Mouse (Mus musculus) midbrain, embryonic 11.5 days (tissue): ENCODE measurements around the gene Aknad1. TPM values are rescaled to one million over a fixed set of nuclear protein-coding genes. Genes with fewer than 3 reads are reported as not detected.

ENCODE experiments used
- ATAC-seq: fragments of 200-750 bp; cut with Nextera tagmentation; 2 replicates; pipeline ENCODE4 v1.8.0; 2017; ENCODE audit warnings: moderate TSS enrichment, moderate library complexity; ENCODE audit not compliant: low FRiP score
- DNase-seq: peaks from one replicate; pipeline ENCODE4 v3.0.0; 2015; ENCODE audit warnings: low spot score; ENCODE audit errors: missing footprints
- H3K27ac ChIP-seq: fragments of 300-500 bp; sonication (generic); 2 replicates; pipeline ENCODE4 v1.5.1; 2014; ENCODE audit warnings: low read depth, low read length
- H3K27me3 ChIP-seq: fragments of 300-500 bp; sonication (generic); 2 replicates; pipeline ENCODE4 v1.6.1; 2014; ENCODE audit warnings: mild to moderate bottlenecking, low read length, moderate library complexity, mixed read lengths; ENCODE audit not compliant: control insufficient read depth, insufficient read depth
- H3K36me3 ChIP-seq: fragments of 300-500 bp; sonication (generic); 2 replicates; pipeline ENCODE4 v1.6.1; 2014; ENCODE audit warnings: mild to moderate bottlenecking, low read length, moderate library complexity, mixed read lengths; ENCODE audit not compliant: control insufficient read depth, insufficient read depth
- H3K4me1 ChIP-seq: fragments of 300-500 bp; sonication (generic); 2 replicates; pipeline ENCODE4 v1.6.1; 2014; ENCODE audit warnings: low read length; ENCODE audit not compliant: control insufficient read depth, insufficient read depth
- H3K4me2 ChIP-seq: fragments of 300-500 bp; sonication (generic); 2 replicates; pipeline ENCODE4 v1.6.1; 2014; ENCODE audit warnings: mild to moderate bottlenecking, moderate library complexity
- H3K4me3 ChIP-seq: fragments of 300-500 bp; sonication (generic); 2 replicates; pipeline ENCODE4 v1.5.1; 2014; ENCODE audit warnings: low read depth, low read length
- H3K9ac ChIP-seq: fragments of 300-500 bp; sonication (generic); 2 replicates; pipeline ENCODE4 v1.6.1; 2014; ENCODE audit warnings: low read length
- H3K9me3 ChIP-seq: fragments of 300-500 bp; sonication (generic); 2 replicates; pipeline ENCODE4 v1.6.1; 2016; ENCODE audit warnings: low read length; ENCODE audit not compliant: control insufficient read depth
- WGBS: fragments of 180-500 bp; shearing (Covaris S2); extraction: QIAGEN DNeasy Blood & Tissue Kit; methylation state at CpG from one replicate; pipeline ENCODE4 v1.1.7; 2014; 5-methylcytosine and 5-hydroxymethylcytosine counted together
- polyA plus RNA-seq: library from polyadenylated mRNA; unstranded; fragments of >200 nt; fragmentation: Nextera tagmentation; extraction: Ambion mirVana; gene quantifications from 2 replicates; pipeline ENCODE4 v1.2.1, GENCODE M21; 2014

Gene Aknad1
- polyA plus RNA-seq, 1 experiment from 2014 or later: not detected

DNA sequence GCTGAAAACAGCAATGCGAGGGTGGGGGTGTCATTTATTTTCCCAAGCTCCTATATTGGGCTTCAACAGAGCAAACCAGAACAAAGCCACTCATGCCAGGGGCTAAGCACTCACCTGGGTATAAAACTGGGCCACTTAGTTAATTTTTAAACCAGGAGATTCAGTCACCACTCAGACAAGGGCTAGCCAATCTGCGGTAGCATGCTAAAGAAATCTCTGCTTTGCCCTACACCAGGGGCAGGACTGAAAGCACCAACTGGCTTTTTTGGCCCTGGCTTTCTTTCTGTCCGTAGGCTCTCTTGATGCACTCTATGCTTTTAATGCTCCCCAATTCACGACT is 49.0 kb downstream of the Aknad1 start:
- no peak overlapping the region for H3K27ac ChIP-seq
- no peaks in the 10 kb centered on the region; the same call in 1 of the 2 replicates for H3K9me3 ChIP-seq
- H3K36me3 ChIP-seq: no peaks in the 10 kb centered on the region
- no peak overlapping the region for H3K9ac ChIP-seq
- ATAC-seq (no peak), DNase-seq (no peak)
- no peak overlapping the region for H3K4me2 ChIP-seq
- H3K4me1 ChIP-seq: no peaks in the 10 kb centered on the region
- WGBS: 84% methylated on average over 4 of the region's 4 CpGs
- H3K4me3 ChIP-seq: no peak overlapping the region
- no peaks in the 10 kb centered on the region for H3K27me3 ChIP-seq

DNA sequence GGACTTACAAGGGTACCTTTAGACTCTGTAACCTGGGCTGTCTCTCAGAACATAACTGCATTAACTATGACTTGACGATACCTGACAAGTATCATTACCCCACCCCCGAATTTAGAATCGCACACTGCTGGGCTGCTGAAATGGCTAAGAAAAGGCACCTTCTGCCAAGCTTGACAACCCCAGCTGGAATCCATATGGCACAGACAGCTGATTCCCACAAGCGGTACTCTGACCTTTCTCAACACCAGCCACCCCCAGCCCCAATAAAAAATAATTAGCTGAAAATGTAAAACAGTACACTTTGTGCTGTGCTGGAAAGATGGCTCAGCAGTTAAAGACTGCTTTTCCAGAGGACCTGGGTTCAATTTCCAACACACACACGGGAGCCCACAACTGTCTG is 49.8 kb downstream of the Aknad1 start:
- H3K27ac ChIP-seq: no peak overlapping the region
- no peak for ATAC-seq
- H3K4me1 ChIP-seq: no peaks in the 10 kb centered on the region

DNA sequence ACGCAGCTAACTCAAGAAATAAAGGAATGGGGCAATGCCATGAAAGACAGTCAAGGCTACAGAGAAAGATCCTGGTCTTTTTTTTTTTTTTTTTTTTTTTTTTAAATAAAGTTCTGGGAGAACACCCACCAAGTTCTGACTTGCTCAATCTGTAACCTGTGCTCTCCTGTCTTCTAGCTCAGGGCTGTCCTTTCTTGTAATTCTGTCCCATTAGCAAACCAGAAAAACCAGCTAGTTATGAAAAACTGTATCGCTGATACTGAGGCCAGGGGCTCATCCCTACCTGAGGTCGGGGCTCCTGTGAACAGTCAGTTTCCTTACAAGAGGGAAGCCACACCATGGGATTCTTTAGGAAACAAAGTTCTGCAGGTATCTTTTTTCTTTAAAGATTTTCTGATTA is 51.0 kb downstream of the Aknad1 start:
- DNase-seq (no peak), ATAC-seq (no peak)
- 86% methylated on average over 3 of the region's 3 CpGs for WGBS
- no peak overlapping the region for H3K4me3 ChIP-seq
- no peak overlapping the region for H3K4me2 ChIP-seq
- no peaks in the 10 kb centered on the region for H3K9me3 ChIP-seq
- no peak overlapping the region for H3K9ac ChIP-seq
- no peaks in the 10 kb centered on the region for H3K4me1 ChIP-seq
- no peaks in the 10 kb centered on the region for H3K36me3 ChIP-seq
- no peak overlapping the region for H3K27ac ChIP-seq
- H3K27me3 ChIP-seq: no peaks in the 10 kb centered on the region

More for the DNA sequence above, 49.8 kb downstream of the Aknad1 start:
- no peaks in the 10 kb centered on the region; the same call in 1 of the 2 replicates for H3K9me3 ChIP-seq
- H3K4me2 ChIP-seq: no peak overlapping the region
- DNase-seq: no peak
- H3K36me3 ChIP-seq: no peaks in the 10 kb centered on the region
- no peak overlapping the region for H3K9ac ChIP-seq
- H3K4me3 ChIP-seq: no peak overlapping the region
- no peaks in the 10 kb centered on the region for H3K27me3 ChIP-seq
- WGBS: 81% methylated on average over 5 of the region's 5 CpGs

DNA sequence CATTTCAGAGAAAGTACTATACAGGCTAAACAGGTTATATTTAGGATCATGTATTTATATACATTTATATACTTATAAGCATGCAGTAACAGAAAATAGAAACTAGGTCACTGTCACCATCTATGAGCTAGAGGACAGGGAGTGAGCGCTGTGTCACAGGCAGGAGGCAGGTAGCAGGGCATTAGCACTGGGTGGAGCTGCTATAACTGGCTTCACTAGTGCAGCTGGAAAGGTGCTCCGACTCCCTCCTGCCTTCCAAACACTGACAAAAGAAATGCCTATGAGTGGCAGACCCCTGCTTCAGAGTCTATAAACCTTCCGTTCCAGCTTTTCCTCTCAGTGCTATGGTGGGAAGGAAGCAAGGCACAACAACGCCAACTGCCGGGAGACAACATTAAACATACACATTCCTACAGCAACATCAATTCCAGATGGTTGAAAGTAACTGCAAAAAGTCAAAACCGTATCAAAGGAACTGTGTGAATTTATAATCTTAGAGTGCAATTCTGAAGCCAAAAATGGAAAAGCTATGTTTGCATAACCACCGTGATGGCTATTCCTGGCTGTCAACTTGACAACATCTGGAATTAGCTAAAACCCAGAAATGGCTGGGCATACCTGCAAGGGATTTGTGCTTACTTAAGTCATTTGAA is 51.7 kb downstream of the Aknad1 start:
- no peak for ATAC-seq
- Histone ChIP-seq H3K36me3 (no peaks in the 10 kb centered on the region), H3K4me1 (no peaks in the 10 kb centered on the region), H3K27ac (no peak overlapping the region), H3K4me3 (no peak overlapping the region), H3K27me3 (no peaks in the 10 kb centered on the region), H3K9ac (no peak overlapping the region), H3K4me2 (no peak overlapping the region), H3K9me3 (no peaks in the 10 kb centered on the region)
- peak; percentile 79 for DNase-seq
- 85% methylated on average over 7 of the region's 7 CpGs for WGBS

DNA sequence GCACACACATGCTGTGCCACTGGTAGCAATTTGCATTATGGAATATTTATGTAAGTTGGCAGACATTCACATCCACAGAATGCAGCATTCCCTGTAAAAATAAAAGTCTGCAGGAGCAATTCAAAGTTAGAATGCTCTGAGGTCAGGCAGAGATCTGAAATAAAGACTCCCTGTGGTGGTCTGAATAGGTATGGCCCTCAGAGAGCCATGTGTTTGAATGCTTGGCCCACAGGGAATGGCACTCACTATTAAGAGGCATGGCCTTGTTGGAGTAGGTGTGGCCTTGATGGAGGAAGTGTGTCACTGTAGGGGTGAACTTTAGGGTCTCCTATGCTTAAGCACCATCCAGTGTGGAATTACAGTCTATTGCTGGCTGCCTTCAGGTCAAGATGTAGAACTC is 53.0 kb downstream of the Aknad1 start:
- Histone ChIP-seq H3K36me3 (no peaks in the 10 kb centered on the region), H3K4me2 (no peak overlapping the region)
- no peak for ATAC-seq

DNA sequence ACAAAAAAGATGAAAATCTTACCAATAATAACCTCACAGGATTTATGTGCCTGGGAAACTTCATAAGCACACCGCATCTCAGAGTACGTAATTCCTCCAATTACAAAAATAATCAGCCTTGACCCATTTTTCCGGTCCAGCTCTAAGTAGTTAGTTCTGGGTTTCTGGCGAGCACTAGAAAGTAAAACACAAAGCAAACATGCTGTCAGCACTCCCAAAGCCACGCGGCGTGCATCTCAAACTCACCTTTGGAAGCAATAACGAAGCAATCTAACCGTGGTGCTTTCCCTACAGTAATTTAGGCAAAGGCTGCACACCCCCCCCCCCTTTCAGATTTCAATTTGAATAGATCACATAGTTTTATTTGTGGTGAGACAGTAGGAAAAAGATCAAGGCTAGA is 55.3 kb downstream of the Aknad1 start:
- no peaks in the 10 kb centered on the region for H3K36me3 ChIP-seq
- H3K9ac ChIP-seq: no peak overlapping the region
- 92% methylated on average over 9 of the region's 9 CpGs for WGBS
- H3K27me3 ChIP-seq: no peaks in the 10 kb centered on the region
- no peaks in the 10 kb centered on the region for H3K9me3 ChIP-seq
- no peak overlapping the region for H3K4me2 ChIP-seq
- H3K27ac ChIP-seq: no peak overlapping the region
- no peak for ATAC-seq
- H3K4me1 ChIP-seq: no peaks in the 10 kb centered on the region
- DNase-seq: no peak
- no peak overlapping the region for H3K4me3 ChIP-seq

More for the DNA sequence above, 53.0 kb downstream of the Aknad1 start:
- H3K9ac ChIP-seq: no peak overlapping the region
- no peak overlapping the region for H3K27ac ChIP-seq
- no peak overlapping the region for H3K4me3 ChIP-seq
- no peaks in the 10 kb centered on the region for H3K4me1 ChIP-seq
- H3K27me3 ChIP-seq: no peaks in the 10 kb centered on the region
- H3K9me3 ChIP-seq: no peaks in the 10 kb centered on the region
- DNase-seq: no peak

DNA sequence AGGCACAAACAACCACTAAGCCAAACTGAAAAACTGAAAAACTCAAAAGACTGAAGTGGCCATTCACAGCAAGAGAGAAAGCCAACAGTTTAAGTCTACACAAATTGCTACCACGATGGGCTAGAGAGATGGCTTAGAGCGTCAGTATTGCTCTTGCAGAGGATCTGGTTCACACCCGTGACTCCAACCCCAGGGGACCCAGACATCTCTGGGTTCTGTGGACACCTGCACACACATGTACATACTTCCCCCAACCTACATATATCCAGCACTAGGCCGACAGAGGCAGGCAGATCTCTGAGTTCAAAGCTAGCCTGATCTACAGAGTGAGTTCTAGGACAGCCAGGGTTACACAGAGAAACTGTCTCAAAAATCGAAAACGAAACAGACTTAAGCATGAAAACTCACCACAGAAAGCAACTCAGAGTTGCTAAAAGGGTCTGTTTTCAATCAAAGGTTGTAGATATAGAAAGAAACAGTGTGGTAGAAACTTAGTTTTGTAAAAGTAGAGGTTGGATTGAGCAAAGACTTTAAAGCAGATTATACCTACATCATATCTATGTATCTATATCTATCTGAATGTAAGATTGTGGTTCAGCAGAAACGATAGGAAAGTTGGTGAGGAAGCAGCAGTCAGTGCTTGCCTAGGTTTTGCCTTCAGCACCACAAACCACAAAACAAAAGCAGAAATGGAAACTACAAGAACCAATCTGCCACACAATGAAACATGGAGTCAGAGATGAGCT is 56.3 kb downstream of the Aknad1 start:
- ATAC-seq (no peak), DNase-seq (no peak)
- H3K9me3 ChIP-seq: no peaks in the 10 kb centered on the region
- H3K36me3 ChIP-seq: no peaks in the 10 kb centered on the region
- H3K4me3 ChIP-seq: no peak overlapping the region
- H3K27ac ChIP-seq: no peak overlapping the region
- no peak overlapping the region for H3K4me2 ChIP-seq
- no peaks in the 10 kb centered on the region for H3K27me3 ChIP-seq
- no peak overlapping the region for H3K9ac ChIP-seq
- WGBS: 92% methylated on average over 7 of the region's 7 CpGs
- no peaks in the 10 kb centered on the region for H3K4me1 ChIP-seq

DNA sequence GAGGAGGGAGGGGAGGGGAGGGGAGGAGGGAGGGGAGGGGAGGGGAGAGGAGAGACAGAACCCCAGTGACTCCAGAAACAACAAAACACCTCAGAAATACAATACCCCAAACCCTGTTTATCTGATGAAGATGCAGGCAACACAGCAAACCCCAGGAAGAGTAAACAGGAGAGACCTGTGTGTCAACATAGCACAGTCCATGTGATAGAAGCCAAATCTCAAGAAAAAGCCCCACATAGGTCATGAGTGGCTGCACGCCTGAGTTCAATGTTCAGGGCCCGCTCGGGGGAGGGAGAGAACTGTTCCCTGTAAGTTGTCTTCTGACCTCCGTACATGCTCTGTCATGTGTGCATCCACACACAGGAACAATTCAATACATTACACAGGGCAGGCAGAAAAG is 56.9 kb downstream of the Aknad1 start:
- DNase-seq: no peak
- no peak overlapping the region for H3K27ac ChIP-seq
- no peaks in the 10 kb centered on the region for H3K36me3 ChIP-seq
- WGBS: 90% methylated on average over 4 of the region's 4 CpGs
- no peaks in the 10 kb centered on the region for H3K4me1 ChIP-seq
- no peaks in the 10 kb centered on the region for H3K27me3 ChIP-seq
- H3K9me3 ChIP-seq: no peaks in the 10 kb centered on the region
- no peak overlapping the region for H3K4me2 ChIP-seq
- no peak overlapping the region for H3K4me3 ChIP-seq
- ATAC-seq: no peak
- no peak overlapping the region for H3K9ac ChIP-seq

DNA sequence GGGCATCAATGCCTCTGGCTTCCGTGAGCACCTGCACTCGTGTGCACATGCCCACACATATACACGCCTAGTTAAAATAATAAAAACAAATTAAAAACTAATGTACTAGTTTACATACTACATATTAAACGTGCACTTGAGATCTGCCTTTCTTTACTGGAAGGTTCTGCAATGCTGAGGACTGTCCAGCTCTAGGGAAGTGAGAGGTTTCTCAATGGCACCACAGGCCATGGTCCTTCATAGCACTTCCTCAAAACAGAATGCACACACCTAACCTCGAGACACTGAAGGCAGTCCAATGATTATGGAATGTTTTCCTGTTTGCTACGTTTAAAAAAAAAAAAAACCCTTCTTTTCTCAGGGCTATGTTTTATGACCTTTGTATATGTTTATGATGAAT is 58.3 kb downstream of the Aknad1 start:
- no peaks in the 10 kb centered on the region for H3K27me3 ChIP-seq
- H3K9me3 ChIP-seq: no peaks in the 10 kb centered on the region
- WGBS: 90% methylated on average over 6 of the region's 6 CpGs
- H3K9ac ChIP-seq: no peak overlapping the region
- H3K36me3 ChIP-seq: no peaks in the 10 kb centered on the region; the same call in 1 of the 2 replicates
- H3K27ac ChIP-seq: no peak overlapping the region
- no peaks in the 10 kb centered on the region for H3K4me1 ChIP-seq
- H3K4me3 ChIP-seq: no peak overlapping the region
- no peak overlapping the region for H3K4me2 ChIP-seq
- ATAC-seq (no peak), DNase-seq (no peak)
